Mouse (Mus musculus) urinary bladder, adult 18-20 months (tissue): ENCODE results near the gene Ankrd66.
"Not testable (repeated sequence)": the region's sequence is repeated elsewhere in the genome, so short reads cannot be mapped to it uniquely, and the experiment has no call there.

Source experiments
- DNase-seq, 2 experiments: peaks; one replicate each; pipeline ENCODE4 v3.0.0; 2022; ENCODE audit warnings: low spot score in 2 of 2, mixed read lengths in 2 of 2

Ankrd66 gene

GRCm38 (mm10) chr17:43536841-43537240, 6.6 kb downstream of the Ankrd66 start:
- not testable (repeated sequence) for DNase-seq

DNA sequence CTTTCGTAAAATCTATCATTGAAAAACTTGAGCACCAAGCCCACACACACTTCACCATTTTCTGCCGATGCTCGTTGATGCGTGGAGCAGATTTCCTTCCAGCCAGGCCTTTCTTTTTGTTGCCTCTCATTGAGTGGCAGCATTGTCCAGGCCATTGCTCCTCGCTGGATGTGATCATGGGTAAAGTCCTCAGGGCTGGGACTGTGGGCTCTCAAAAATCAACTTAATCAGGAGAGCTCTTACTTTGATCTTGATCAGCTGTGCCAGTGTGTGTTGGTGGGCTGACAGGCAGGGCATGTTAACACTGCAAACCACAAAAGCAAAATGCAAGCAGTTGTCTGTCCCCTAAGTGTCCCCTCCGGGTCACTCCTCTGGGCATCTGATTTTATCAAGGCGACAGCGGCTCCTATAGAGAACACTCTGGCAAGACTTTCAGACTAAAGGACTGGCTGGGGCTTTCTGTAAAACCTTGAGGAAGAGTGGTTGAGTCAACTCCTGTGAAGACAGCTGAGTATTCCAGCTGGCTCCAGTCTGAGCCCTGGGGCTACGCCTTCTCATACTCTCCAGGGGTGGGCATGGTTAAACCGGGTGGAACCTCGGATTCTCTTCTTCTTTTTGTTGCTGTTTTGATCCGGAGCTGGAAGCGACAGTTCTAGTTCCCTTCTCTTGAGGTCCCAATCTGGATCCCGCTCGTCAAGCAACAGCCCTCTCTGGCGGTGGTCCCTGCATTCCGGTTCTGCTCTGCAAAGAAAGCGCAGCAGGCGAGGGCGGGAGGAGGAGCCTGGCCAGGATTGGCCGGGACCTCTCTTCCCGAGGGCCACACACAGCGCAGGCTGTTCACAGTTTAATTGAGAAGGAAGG, 8.8 kb downstream of the Ankrd66 start:
- DNase-seq = peak; percentile 29 to 37

DNA sequence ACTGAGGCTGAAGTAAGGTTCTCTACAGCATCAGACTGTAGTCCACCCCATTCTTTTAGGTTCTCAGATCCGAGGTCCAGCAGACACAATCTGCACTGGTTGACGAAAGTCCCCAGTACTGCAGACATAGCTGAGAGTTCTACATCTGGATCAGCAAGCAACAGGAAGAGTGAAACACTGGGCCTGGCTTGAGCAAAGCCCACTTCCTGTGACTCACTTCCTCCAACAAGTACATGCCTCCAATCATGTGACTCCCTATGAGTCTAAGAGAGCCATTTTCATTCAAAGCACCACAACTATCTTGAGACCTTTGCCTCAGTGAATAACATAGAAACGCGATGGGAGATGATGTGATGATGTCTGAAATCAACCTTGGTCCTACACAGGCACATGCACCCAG, 12.2 kb downstream of the Ankrd66 start:
- DNase-seq = no peak

DNA sequence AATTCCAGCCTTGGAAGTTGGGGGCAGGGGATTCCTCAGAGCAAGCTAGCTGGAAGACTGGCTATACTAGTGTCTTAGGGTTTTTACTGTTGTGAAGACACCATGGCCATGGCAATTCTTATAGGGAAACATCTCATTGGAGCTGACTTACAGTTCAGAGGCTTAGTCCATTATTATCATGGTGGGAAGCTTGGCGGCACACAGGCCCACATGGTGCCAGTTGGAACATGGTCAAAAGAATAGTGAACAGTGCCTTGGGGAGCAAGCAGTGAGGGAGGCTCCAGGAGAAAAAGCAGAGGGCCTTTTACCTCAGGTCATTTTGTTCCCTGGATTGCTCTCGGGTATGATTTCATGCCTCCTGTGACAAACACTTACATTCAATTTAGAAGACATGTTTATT, 12.9 kb downstream of the Ankrd66 start:
- DNase-seq = no peak

DNA sequence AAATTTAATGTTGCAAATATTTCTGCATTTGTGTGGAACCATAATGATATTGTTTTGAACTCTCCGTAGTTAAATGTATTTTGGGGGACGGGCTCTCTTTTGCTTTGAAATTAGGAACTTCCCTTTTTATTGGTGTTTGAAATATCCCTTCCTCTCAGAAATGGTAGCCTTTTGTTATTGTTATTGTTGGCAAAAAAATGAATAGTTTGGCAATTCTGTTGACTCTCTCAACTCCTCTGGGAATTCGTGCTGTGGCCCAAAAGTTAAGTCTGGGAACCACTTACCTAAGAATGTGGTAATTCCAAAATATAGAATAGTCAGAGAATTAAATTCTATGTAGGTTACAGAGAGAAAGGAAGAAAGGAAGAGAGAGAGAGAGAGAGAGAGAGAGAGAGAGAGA, 23.3 kb downstream of the Ankrd66 start:
- no peak for DNase-seq

- DNase-seq = peak; percentile 30 to 31
Observed at GRCm38 (mm10) chr17:43518644-43519409, 24.6 kb downstream of the Ankrd66 start.

- DNase-seq = no peak
Observed at GRCm38 (mm10) chr17:43510782-43511181, 32.7 kb downstream of the Ankrd66 start.

DNA sequence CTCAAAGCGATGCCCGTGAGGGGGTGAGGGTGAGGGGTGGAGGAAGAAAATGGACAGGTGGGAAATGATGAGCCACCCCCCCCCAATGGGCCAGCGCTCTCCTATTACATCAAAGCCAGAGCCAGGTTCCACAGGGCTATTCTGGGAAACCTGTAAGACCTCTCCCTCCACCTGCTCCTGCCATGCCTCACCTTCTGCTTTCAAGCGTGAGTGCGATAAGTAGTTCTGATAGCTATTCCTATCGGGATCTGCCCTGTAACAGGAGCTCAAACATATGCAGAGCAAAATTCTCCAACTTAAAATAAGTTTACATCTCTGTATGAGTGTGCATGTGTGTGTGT, 38.9 kb downstream of the Ankrd66 start:
- no peak for DNase-seq

DNA sequence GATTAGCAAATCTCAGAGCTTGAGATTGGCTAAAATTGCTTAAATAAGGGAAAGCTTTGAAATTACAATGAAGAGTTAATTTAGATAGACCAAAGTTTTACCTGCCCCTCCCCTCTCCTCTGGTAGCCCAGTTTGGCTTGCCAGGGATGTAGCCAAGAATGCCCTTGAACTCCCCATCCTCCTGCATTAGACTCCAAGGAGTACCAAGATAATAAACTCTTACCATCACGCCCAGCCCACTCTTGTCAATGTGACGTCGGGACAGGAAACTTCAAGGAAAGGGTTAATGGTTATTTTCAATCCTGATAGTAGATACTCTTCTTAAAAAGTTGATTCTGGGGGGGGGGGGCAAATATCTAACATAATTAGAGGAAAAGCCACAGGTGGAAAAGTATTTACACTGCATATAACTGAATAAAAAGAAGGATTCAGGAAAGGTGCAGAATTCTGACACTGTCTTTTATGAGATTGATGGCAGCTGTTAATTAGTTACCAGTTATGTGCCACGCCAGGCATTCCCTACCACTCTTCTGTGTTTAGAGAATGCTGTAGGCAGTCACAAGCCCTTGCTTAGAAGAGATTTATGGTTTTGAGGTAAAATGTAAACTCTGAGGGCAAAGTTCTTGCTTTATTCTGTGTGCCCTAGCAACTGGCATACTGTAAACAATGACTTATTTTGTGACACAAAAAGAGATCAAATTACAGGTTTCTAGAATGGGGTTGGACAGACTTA, 39.4 kb downstream of the Ankrd66 start:
- DNase-seq = no peak

GRCm38 (mm10) chr17:43502592-43502991, 40.8 kb downstream of the Ankrd66 start, which contains the start of gene Mep1a:
Gene Mep1a (minus strand): TSS chr17:43502812.
- DNase-seq = no peak

DNA sequence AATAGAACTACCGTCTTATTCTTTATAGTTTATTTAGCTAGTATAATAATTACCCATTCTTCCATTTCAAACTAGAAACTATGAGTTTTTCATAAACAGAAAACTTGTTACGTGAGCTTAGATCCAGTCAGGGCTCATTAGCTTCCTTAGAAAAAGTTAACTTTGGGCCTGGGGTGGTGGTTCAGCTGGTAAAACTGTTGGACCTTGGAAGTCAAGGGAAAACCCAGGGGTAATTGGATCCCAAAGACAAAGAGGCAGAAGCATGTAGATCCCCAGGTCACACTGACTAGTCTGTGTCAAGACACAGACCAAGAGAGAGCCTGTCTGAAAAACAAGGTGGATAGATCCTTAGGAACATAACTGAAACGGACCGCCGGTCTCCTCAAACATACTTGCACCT, 41.8 kb downstream of the Ankrd66 start:
- DNase-seq = no peak

GRCm38 (mm10) chr17:43501223-43501622, 42.2 kb downstream of the Ankrd66 start:
- DNase-seq = no peak

GRCm38 (mm10) chr17:43500513-43500912, 42.9 kb downstream of the Ankrd66 start:
- DNase-seq = no peak

DNA sequence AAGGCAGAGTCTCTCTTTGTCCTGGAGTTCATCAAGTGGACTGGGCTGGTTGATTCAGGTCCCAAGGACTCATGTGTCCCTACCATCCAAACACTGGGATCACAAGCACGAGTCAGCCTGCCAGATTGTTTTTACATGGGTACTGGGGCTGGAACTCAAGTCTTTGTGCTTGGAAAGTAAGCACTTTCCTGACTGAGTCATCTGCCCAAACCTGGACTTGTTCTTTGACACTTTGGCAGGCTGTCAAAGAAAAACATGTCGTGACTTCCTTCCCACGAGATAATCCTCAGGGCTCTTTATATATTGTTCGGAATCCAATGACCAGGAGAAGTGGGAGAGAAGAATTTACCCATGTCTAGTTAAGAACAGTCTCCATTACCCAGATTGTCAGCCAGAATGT, 45.9 kb downstream of the Ankrd66 start:
- no peak for DNase-seq

GRCm38 (mm10) chr17:43495502-43495901, 47.9 kb downstream of the Ankrd66 start:
- no peak for DNase-seq

DNA sequence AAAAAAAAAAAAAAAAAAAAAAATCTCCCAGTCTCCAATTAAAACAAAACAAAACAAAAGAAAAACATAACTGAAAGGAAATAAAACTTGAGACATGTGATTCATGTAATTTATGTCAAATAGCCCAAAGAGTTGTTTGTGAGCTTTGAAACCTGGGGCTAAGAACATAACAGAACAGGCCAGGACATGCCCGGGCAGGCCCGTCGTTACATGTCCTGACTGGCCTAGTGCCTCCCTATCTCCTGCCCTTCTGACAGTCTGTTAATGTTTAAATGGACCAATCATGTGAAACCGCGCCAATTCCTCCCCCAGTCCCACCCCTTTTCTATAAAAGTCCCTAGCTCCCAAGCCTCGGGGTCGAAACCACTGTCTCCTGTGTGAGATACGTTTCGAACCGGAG, 53.1 kb downstream of the Ankrd66 start:
- not testable (repeated sequence) for DNase-seq

GRCm38 (mm10) chr17:43488439-43489151, 54.8 kb downstream of the Ankrd66 start:
- no peak for DNase-seq

DNA sequence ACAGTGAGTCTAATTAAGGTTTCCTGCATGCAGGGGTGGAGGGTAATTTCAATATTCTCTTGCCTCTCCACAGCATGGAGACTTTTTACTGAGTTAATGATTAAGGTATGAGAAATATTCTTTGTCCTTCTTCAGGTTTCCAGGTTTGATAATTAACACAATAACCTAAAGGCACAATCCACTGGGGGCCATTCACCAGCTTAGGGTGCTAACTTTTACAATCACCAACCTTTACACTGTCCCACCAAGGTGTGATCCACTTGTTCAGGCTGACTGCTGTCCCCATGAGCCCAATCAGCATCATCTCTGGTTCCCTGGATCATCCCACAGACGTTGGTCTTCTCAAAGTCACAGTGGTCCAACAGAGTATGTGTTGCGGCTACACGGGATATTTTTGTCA, 57.5 kb downstream of the Ankrd66 start:
- DNase-seq = no peak
